Mouse (Mus musculus): ENCODE results near the gene Ripor1. TPM values are rescaled to one million over a fixed set of nuclear protein-coding genes. Genes with fewer than 3 reads are reported as not detected.

Ripor1 gene
- polyA plus RNA-seq, 1 experiment, result 125 TPM

DNA sequence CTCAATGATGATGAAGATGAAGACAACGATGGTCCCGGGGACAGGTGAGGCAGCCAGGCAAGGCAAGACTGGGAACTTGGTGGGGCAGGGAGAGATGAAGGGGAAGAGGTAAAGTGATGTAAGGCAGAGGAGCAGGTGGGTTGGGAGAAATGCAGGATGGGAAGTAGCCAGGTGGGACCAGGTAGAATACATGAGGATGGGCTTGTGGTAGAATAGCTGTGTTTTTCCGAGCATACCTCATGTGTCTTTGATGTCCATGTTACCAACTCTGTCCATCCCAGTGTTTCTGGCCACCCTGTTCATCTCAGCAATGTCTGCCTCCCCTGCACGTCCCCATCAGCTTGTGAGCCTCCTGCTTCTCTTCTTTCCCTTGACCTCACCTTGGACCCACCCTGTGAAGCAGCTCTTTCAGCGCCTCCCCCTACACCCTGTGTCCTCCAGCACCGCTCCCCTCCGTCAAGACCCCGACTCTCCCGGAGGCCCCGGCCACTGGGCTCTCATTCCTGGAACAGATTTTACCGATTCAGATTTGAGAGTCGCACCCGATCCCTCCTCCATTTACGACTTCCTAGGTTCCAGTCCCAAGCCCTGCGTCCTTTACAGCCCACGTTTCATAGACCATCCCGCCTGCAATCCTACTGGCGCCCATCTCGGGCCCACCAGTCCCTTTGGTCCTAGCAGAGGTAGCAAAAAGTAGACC lies 14.0 kb downstream of the Ripor1 start:
- H3K36me3 ChIP-seq (ENCODE audit: control insufficient read depth, insufficient read depth, low read length), result peaks cover 72% of the 10 kb centered on the region
- no peaks in the 10 kb centered on the region for H3K27me3 ChIP-seq (ENCODE audit: control insufficient read depth, insufficient read depth, low read length)
- no peak overlapping the region for H3K27ac ChIP-seq (ENCODE audit: control insufficient read depth, insufficient read depth, low read length)
- no peak overlapping the region for H3K4me3 ChIP-seq (ENCODE audit: control insufficient read depth, insufficient read depth, low read length)
- H3K4me1 ChIP-seq (replicated peaks; ENCODE audit: control insufficient read depth, insufficient read depth, low read length), result peaks cover 40% of the 10 kb centered on the region
- no peak for DNase-seq
- TF ChIP-seq CTCF (IDR thresholded peaks at IDR 0.05; ENCODE audit: borderline replicate concordance, control insufficient read depth, extremely low read depth, insufficient read depth, low read length, poor library complexity), result no peak
- no peak for TF ChIP-seq POLR2A (IDR thresholded peaks at IDR 0.05; ENCODE audit: control insufficient read depth, extremely low read depth, insufficient read depth, low read length, poor library complexity)
- 98% methylated on average over 19 of the region's 19 CpGs for WGBS

DNA sequence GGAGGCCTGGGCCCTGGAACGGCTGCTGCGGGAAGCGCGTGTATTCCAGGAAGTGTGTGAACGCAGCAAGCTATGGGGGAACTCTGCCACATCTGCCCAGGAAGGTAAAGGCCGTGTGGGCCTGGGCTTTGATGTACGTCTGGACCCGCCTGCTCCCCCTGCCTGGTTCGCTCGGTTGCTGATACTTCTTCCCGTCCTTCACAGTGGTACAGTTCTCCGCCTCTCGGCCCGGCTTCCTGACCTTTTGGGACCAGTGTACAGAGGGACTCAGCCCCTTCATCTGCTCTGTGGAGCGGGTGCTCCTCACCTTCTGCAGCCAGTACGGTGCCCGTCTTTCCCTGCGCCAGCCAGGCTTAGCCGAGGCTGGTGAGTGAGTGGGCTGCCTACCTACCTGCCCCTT lies 15.2 kb downstream of the Ripor1 start:
- peaks cover 65% of the 10 kb centered on the region for H3K36me3 ChIP-seq (ENCODE audit: control insufficient read depth, insufficient read depth, low read length)
- no peak overlapping the region for H3K27ac ChIP-seq (ENCODE audit: control insufficient read depth, insufficient read depth, low read length)
- H3K4me3 ChIP-seq (ENCODE audit: control insufficient read depth, insufficient read depth, low read length), result no peak overlapping the region
- TF ChIP-seq CTCF (IDR thresholded peaks at IDR 0.05; ENCODE audit: borderline replicate concordance, control insufficient read depth, extremely low read depth, insufficient read depth, low read length, poor library complexity) (no peak), POLR2A (IDR thresholded peaks at IDR 0.05; ENCODE audit: control insufficient read depth, extremely low read depth, insufficient read depth, low read length, poor library complexity) (no peak)
- 94% methylated on average over 19 of the region's 19 CpGs for WGBS
- H3K4me1 ChIP-seq (replicated peaks; ENCODE audit: control insufficient read depth, insufficient read depth, low read length), result peaks cover 41% of the 10 kb centered on the region
- H3K27me3 ChIP-seq (ENCODE audit: control insufficient read depth, insufficient read depth, low read length), result no peaks in the 10 kb centered on the region
- no peak for DNase-seq

DNA sequence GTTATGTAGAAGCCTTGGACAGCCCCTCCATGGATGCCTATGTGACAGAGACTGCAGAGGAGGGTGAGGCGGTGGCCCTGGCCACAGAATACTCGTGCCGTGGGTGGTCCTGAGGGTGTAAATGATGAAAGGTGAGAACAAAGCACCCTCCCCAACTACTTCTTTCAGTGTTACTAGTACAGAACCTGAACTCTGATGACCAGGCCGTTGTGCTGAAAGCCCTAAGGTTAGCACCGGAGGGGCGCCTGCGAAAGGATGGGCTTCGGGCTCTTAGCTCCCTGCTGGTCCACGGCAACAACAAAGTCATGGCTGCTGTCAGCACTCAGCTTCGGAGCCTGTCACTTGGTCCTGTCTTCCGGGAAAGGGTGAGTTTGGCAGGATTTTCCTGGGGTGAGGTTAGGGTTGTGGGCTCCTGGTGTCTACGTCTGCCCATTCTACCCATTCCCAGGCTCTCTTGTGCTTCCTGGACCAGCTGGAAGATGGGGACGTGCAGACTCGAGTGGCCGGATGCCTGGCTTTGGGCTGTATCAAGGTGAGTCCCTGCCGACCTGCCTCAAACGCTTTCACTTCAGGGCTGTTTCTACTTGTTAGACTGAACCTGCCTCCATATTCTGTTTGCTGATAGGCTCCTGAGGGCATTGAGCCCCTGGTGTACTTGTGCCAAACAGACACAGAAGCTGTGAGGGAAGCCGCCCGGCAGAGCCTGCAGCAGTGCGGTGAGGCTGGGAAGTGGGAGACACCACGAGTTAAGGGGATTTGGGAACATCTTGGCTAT lies 16.1 kb downstream of the Ripor1 start:
- Histone ChIP-seq H3K27ac (ENCODE audit: control insufficient read depth, insufficient read depth, low read length) (peak overlapping the region; percentile 98), H3K36me3 (ENCODE audit: control insufficient read depth, insufficient read depth, low read length) (peaks cover 56% of the 10 kb centered on the region), H3K4me3 (ENCODE audit: control insufficient read depth, insufficient read depth, low read length) (no peak overlapping the region), H3K27me3 (ENCODE audit: control insufficient read depth, insufficient read depth, low read length) (no peaks in the 10 kb centered on the region), H3K4me1 (replicated peaks; ENCODE audit: control insufficient read depth, insufficient read depth, low read length) (peaks cover 46% of the 10 kb centered on the region)
- DNase-seq, result no peak
- TF ChIP-seq POLR2A (IDR thresholded peaks at IDR 0.05; ENCODE audit: control insufficient read depth, extremely low read depth, insufficient read depth, low read length, poor library complexity) (no peak), CTCF (IDR thresholded peaks at IDR 0.05; ENCODE audit: borderline replicate concordance, control insufficient read depth, extremely low read depth, insufficient read depth, low read length, poor library complexity) (no peak)
- 94% methylated on average over 21 of the region's 21 CpGs for WGBS

DNA sequence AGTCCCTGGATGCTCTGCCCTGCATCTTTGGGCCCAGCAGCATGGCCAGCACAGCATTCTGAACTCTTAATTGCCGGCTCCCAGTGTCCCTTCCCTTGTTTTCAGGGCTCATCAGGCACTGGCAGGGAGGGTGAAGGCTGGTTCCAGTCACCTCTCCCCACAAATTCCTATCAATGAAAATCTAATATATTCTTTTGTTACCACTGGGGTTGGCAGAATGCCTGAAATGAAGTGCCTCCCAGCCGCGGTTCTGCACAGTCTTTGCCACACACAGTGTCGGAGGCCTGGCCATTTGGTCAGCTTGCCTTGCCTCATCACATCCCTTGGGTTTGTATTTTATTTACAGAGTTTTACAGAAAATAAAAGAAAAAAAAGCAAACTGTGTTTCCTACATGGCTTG lies 16.8 kb downstream of the Ripor1 start:
- Histone ChIP-seq H3K27ac (ENCODE audit: control insufficient read depth, insufficient read depth, low read length) (peak overlapping the region; percentile 98), H3K4me1 (replicated peaks; ENCODE audit: control insufficient read depth, insufficient read depth, low read length) (peaks cover 46% of the 10 kb centered on the region), H3K36me3 (ENCODE audit: control insufficient read depth, insufficient read depth, low read length) (peaks cover 49% of the 10 kb centered on the region), H3K27me3 (ENCODE audit: control insufficient read depth, insufficient read depth, low read length) (no peaks in the 10 kb centered on the region), H3K4me3 (ENCODE audit: control insufficient read depth, insufficient read depth, low read length) (peak overlapping the region; percentile 48)
- WGBS, result 64% methylated on average over 4 of the region's 4 CpGs
- TF ChIP-seq CTCF (IDR thresholded peaks at IDR 0.05; ENCODE audit: borderline replicate concordance, control insufficient read depth, extremely low read depth, insufficient read depth, low read length, poor library complexity) (no peak), POLR2A (IDR thresholded peaks at IDR 0.05; ENCODE audit: control insufficient read depth, extremely low read depth, insufficient read depth, low read length, poor library complexity) (no peak)
- DNase-seq, result no peak

DNA sequence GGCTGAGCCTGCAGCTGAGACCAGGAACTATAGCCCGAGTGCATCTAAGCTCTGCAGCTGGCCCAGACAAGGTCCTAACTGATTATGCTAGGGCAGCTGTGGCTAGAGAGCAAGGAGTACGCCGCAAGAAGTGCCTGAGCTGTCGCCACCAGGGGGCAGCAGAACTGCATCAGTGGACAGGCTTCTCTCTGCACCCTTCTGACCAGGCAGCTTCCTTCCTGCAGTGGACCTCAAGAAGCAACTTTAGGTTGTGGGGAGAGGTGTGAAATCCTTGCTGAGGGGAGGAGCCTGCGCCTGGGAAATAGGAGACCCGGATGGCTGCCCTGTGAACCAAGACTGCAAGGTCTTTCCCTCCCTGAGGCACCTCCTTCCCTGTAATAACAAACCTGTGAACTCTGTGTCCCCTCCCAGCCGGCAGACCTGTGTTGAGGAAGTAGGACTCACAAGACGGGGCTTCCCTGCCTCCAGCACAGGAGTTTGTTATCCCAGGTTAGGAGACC lies 17.4 kb downstream of the Ripor1 start:
- DNase-seq, result peak; percentile 96
- H3K27me3 ChIP-seq (ENCODE audit: control insufficient read depth, insufficient read depth, low read length), result no peaks in the 10 kb centered on the region
- H3K27ac ChIP-seq (ENCODE audit: control insufficient read depth, insufficient read depth, low read length), result peak overlapping the region; percentile 98
- peak overlapping the region; percentile 48 for H3K4me3 ChIP-seq (ENCODE audit: control insufficient read depth, insufficient read depth, low read length)
- peaks cover 44% of the 10 kb centered on the region for H3K4me1 ChIP-seq (replicated peaks; ENCODE audit: control insufficient read depth, insufficient read depth, low read length)
- TF ChIP-seq CTCF (IDR thresholded peaks at IDR 0.05; ENCODE audit: borderline replicate concordance, control insufficient read depth, extremely low read depth, insufficient read depth, low read length, poor library complexity) (peak; percentile 95), POLR2A (IDR thresholded peaks at IDR 0.05; ENCODE audit: control insufficient read depth, extremely low read depth, insufficient read depth, low read length, poor library complexity) (peak; percentile 46; the same call in 1 of the 2 replicates)
- peaks cover 43% of the 10 kb centered on the region for H3K36me3 ChIP-seq (ENCODE audit: control insufficient read depth, insufficient read depth, low read length)
- WGBS, result under 1% methylated on average over 8 of the region's 8 CpGs

DNA sequence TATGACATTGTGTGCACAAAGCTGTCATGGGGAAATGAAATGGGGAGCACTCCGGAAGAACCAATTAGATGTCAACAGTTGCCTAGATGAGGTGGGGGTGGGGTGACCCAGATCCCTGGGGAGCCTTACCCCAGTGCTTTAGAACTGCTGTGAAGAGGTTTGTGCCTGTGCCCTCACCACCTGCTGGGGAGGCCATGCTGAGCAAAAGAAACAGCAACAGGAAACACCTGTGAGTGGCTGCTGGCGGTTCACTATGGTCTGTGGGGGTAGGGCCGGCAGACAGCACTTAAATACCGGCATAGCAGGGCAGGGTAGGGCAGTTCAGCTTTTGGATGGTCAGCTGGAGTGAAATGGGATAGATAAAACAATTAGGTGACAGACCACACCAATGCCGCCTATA lies 18.1 kb downstream of the Ripor1 start:
- Histone ChIP-seq H3K27me3 (ENCODE audit: control insufficient read depth, insufficient read depth, low read length) (no peaks in the 10 kb centered on the region), H3K4me1 (replicated peaks; ENCODE audit: control insufficient read depth, insufficient read depth, low read length) (peaks cover 38% of the 10 kb centered on the region), H3K36me3 (ENCODE audit: control insufficient read depth, insufficient read depth, low read length) (peaks cover 36% of the 10 kb centered on the region), H3K27ac (ENCODE audit: control insufficient read depth, insufficient read depth, low read length) (peak overlapping the region; percentile 98), H3K4me3 (ENCODE audit: control insufficient read depth, insufficient read depth, low read length) (peak overlapping the region; percentile 48)
- DNase-seq, result peak; percentile 89
- TF ChIP-seq POLR2A (IDR thresholded peaks at IDR 0.05; ENCODE audit: control insufficient read depth, extremely low read depth, insufficient read depth, low read length, poor library complexity) (peak; percentile 64), CTCF (IDR thresholded peaks at IDR 0.05; ENCODE audit: borderline replicate concordance, control insufficient read depth, extremely low read depth, insufficient read depth, low read length, poor library complexity) (no peak)
- WGBS, result 3% methylated on average over 5 of the region's 5 CpGs
